Mouse (Mus musculus) brain, embryonic 14.5 days (tissue): Measurements from ENCODE around the gene Tsc22d1.

Source experiments
- CTCF ChIP-seq: fragments of 200-500 bp; IDR thresholded peaks from 2 replicates; pipeline ENCODE4 v1.5.1; 2012; ENCODE audit warnings: inconsistent platforms, mild to moderate bottlenecking, moderate library complexity, borderline replicate concordance; ENCODE audit not compliant: insufficient read depth, insufficient read length; ENCODE audit errors: extremely low read depth
- POLR2A ChIP-seq: fragments of 200-500 bp; IDR thresholded peaks from 2 replicates; pipeline ENCODE4 v1.6.1; 2012; ENCODE audit warnings: mild to moderate bottlenecking, inconsistent platforms, borderline replicate concordance; ENCODE audit not compliant: poor library complexity, insufficient read depth, insufficient read length, severe bottlenecking; ENCODE audit errors: extremely low read depth

- TF ChIP-seq CTCF (no peak), POLR2A (no peak)
These were observed 17.2 kb downstream of the Tsc22d1 start for GRCm38 (mm10) chr14:76431918-76432317.
